Mouse (Mus musculus): ENCODE measurements at regions not wholly inside any gene's neighbourhood (a gene's known extent, or its start where the extent isn't known, plus 50 kb on each side); places are given as distances from the start of the nearest gene placed in this dataset.

DNA sequence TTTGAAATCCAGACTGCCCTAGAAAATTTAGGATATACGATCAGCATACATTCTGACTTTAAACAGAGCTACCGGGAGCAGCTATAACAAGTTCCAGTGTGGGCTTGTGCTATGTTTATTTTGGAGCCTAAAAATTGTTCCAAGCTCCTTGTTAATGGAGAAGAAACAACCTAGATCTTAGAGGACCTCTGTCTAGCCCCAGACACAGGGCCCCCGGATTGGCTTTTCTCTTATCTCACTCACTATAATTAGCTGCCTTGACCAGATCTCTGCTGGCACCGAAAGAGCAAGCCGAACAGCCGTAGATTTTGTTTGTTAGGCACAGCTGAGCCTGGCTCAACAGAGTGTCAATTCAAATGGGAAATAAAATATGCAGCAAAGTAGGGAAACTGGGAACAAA, 50.1 kb upstream of the Herpud2 start:
- H3K4me3 ChIP-seq (replicated peaks; ENCODE audit: low read length), result no peak overlapping the region
- peaks cover 5% of the 10 kb centered on the region; the same call in 1 of the 2 replicates for H3K4me1 ChIP-seq (ENCODE audit: control insufficient read depth, insufficient read depth, low read length)
- H3K4me2 ChIP-seq (ENCODE audit: low read depth, low read length), result 0 out of 2 replicates have a peak overlapping the region, but pooled peaks have one; percentile 14
- H3K9me3 ChIP-seq (replicated peaks; ENCODE audit: control insufficient read depth, low read length), result no peaks in the 10 kb centered on the region
- no peaks in the 10 kb centered on the region for H3K27me3 ChIP-seq (ENCODE audit: control insufficient read depth, insufficient read depth, low read length)
- H3K27ac ChIP-seq (ENCODE audit: low read length), result no peak overlapping the region
- no peaks in the 10 kb centered on the region for H3K36me3 ChIP-seq (ENCODE audit: control insufficient read depth, insufficient read depth, low read length)
- H3K9ac ChIP-seq (ENCODE audit: low read length), result 0 out of 2 replicates have a peak overlapping the region, but pooled peaks have one; percentile 28
- ATAC-seq (ENCODE audit: insufficient read depth, low FRiP score), result no peak
- 13% methylated on average over 6 of the region's 6 CpGs for WGBS
